7 mouse cellular contexts compared by ENCODE assay signal in genomic region chr8:83699566-83699965, GRCm38 (mm10). TPM values are rescaled to one million over a fixed set of nuclear protein-coding genes. Genes with fewer than 3 reads are reported as not detected.
A peak's percentile ranks its signal among the peaks of the same experiment; 100 is the strongest.
DNase-seq lines count a peak whose midpoint lies in the region; ATAC-seq and TF ChIP-seq lines count a peak whose summit lies in the region.

No protein-coding gene starts in this region.

- H3K27ac ChIP-seq in testis, adult 2 months (ENCODE audit: control insufficient read depth, insufficient read depth, low read depth, low read length) = peak overlapping the region; percentile 65; the same call in 1 of the 2 replicates
- peak overlapping the region; percentile 74 for H3K27ac ChIP-seq in embryonic facial prominence, embryonic 14.5 days (replicated peaks; ENCODE audit: low read depth, low read length)
- H3K27ac ChIP-seq in limb, embryonic 14.5 days (replicated peaks; ENCODE audit: low read depth, low read length) = peak overlapping the region; percentile 62; the same call in 1 of the 2 replicates
- H3K27ac ChIP-seq in olfactory bulb, adult 2 months (ENCODE audit: insufficient read depth, low read depth, low read length) = no peak overlapping the region

- H3K27me3 ChIP-seq in testis, adult 2 months (ENCODE audit: control insufficient read depth, insufficient read depth, low read length) = no peaks in the 10 kb centered on the region
- no peaks in the 10 kb centered on the region for H3K27me3 ChIP-seq in embryonic facial prominence, embryonic 14.5 days (replicated peaks; ENCODE audit: control insufficient read depth, insufficient read depth, low read length)
- no peaks in the 10 kb centered on the region for H3K27me3 ChIP-seq in limb, embryonic 14.5 days (ENCODE audit: control insufficient read depth, insufficient read depth, low read length)

- ATAC-seq in embryonic facial prominence, embryonic 14.5 days (ENCODE audit: low read depth) = no peak
- no peak for ATAC-seq in limb, embryonic 14.5 days (ENCODE audit: low FRiP score, low read depth)
- ATAC-seq in granulocyte monocyte progenitor cell, adult 5-6 weeks (replicated peaks; ENCODE audit: poor library complexity, severe bottlenecking) = no peak

- peak overlapping the region; percentile 87 for H3K9ac ChIP-seq in embryonic facial prominence, embryonic 14.5 days (ENCODE audit: low read depth, low read length)
- peak overlapping the region; percentile 88 for H3K9ac ChIP-seq in limb, embryonic 14.5 days (ENCODE audit: low read depth, low read length, severe bottlenecking)

- WGBS in embryonic facial prominence, embryonic 14.5 days = 13% methylated on average over 9 of the region's 9 CpGs
- 18% methylated on average over 9 of the region's 9 CpGs for WGBS in limb, embryonic 14.5 days
- 44% methylated on average over 9 of the region's 9 CpGs for WGBS in olfactory bulb, adult 2 months

- no peak for TF ChIP-seq POLR2A in testis, adult 2 months (IDR thresholded peaks at IDR 0.05; ENCODE audit: control insufficient read depth, low read depth, low read length)
- TF ChIP-seq POLR2A in limb, embryonic 14.5 days (IDR thresholded peaks at IDR 0.05; ENCODE audit: borderline replicate concordance, extremely low read depth, insufficient read depth, insufficient read length) = no peak
- no peak for TF ChIP-seq POLR2A in olfactory bulb, adult 2 months (IDR thresholded peaks at IDR 0.05; ENCODE audit: insufficient read depth, low read depth, low read length)

- intact Hi-C loops in left cerebral cortex, postnatal 36 days (cut with DNase I) = loop anchor here (5.0 kb wide), 1 partner anchor 37 kb away; no protein-coding TSS in a partner anchor

- H3K4me3 ChIP-seq in testis, adult 2 months (ENCODE audit: control insufficient read depth, low read depth, low read length) = peak overlapping the region; percentile 85
- H3K4me3 ChIP-seq in embryonic facial prominence, embryonic 14.5 days (ENCODE audit: low read depth, low read length) = peak overlapping the region; percentile 86
- peak overlapping the region; percentile 85 for H3K4me3 ChIP-seq in limb, embryonic 14.5 days (replicated peaks; ENCODE audit: low read length)
- H3K4me3 ChIP-seq in olfactory bulb, adult 2 months (ENCODE audit: insufficient read depth, low read depth, low read length) = peak overlapping the region; percentile 79

- H3K9me3 ChIP-seq in embryonic facial prominence, embryonic 14.5 days (ENCODE audit: control insufficient read depth, low read length) = no peaks in the 10 kb centered on the region
- no peaks in the 10 kb centered on the region for H3K9me3 ChIP-seq in limb, embryonic 14.5 days (ENCODE audit: control insufficient read depth, low read length)

- DNase-seq in testis, postnatal 14 days (ENCODE audit: low spot score) = no peak
- DNase-seq in embryonic facial prominence, embryonic 14.5 days (ENCODE audit: low spot score) = peak; percentile 47
- peak; percentile 22 for DNase-seq in limb, embryonic 14.5 days (ENCODE audit: low spot score)
- DNase-seq in left cerebral cortex, postnatal 36 days (ENCODE audit: low spot score in 2 of 2) = no peak

- peaks cover 16% of the 10 kb centered on the region for H3K4me1 ChIP-seq in testis, adult 2 months (ENCODE audit: control insufficient read depth, insufficient read depth, low read length)
- H3K4me1 ChIP-seq in embryonic facial prominence, embryonic 14.5 days (ENCODE audit: control insufficient read depth, insufficient read depth, low read length) = peaks cover 25% of the 10 kb centered on the region
- peaks cover 13% of the 10 kb centered on the region for H3K4me1 ChIP-seq in limb, embryonic 14.5 days (ENCODE audit: control insufficient read depth, insufficient read depth, low read length)
- H3K4me1 ChIP-seq in olfactory bulb, adult 2 months (ENCODE audit: control insufficient read depth, insufficient read depth, low read length) = peaks cover 24% of the 10 kb centered on the region

- no peaks in the 10 kb centered on the region for H3K36me3 ChIP-seq in testis, adult 2 months (ENCODE audit: control insufficient read depth, insufficient read depth, low read length)
- H3K36me3 ChIP-seq in embryonic facial prominence, embryonic 14.5 days (ENCODE audit: control insufficient read depth, insufficient read depth, low read length) = no peaks in the 10 kb centered on the region
- H3K36me3 ChIP-seq in limb, embryonic 14.5 days (ENCODE audit: control insufficient read depth, insufficient read depth, low read length) = no peaks in the 10 kb centered on the region

- TF ChIP-seq CTCF in testis, adult 2 months (IDR thresholded peaks at IDR 0.05; ENCODE audit: control insufficient read depth, insufficient read depth, insufficient replicate concordance, low read depth, low read length) = no peak
- no peak for TF ChIP-seq CTCF in olfactory bulb, adult 2 months (IDR thresholded peaks at IDR 0.05; ENCODE audit: insufficient read depth, low read depth, low read length)

- peak overlapping the region; percentile 97 for H3K4me2 ChIP-seq in embryonic facial prominence, embryonic 14.5 days (ENCODE audit: low read depth, low read length)
- peak overlapping the region; percentile 96 for H3K4me2 ChIP-seq in limb, embryonic 14.5 days (replicated peaks; ENCODE audit: low read depth, low read length, severe bottlenecking)

RNA-seq across cellular contexts. Expression of gene Pkn1, which starts 0.6 kb away (rescaled TPM):
- 13.3 and 16.6 TPM in 2 replicates for polyA plus RNA-seq in testis, adult 2 months (2012; rRNA removed)
- polyA plus RNA-seq in embryonic facial prominence, embryonic 14.5 days (2014; fragmentation: Nextera tagmentation; extraction: Ambion mirVana) = 26.1 and 30.4 TPM in 2 replicates
- polyA plus RNA-seq in limb, embryonic 14.5 days (2012; rRNA removed) = 46.9 and 47.4 TPM in 2 replicates
- 24.3 and 29.3 TPM in 2 replicates for polyA plus RNA-seq in limb, embryonic 14.5 days (2014; fragmentation: Nextera tagmentation; extraction: Ambion mirVana)
- not detected in 2 replicates for polyA plus RNA-seq in olfactory bulb, adult 2 months (2012; ENCODE audit: insufficient read depth, insufficient read length, low replicate concordance, missing spikeins)
- total RNA-seq in left cerebral cortex, postnatal 36 days (2021) = 10 to 100 TPM; 52.9 to 65.1 TPM
- total RNA-seq in granulocyte monocyte progenitor cell, adult 5-6 weeks (2014; fragmentation: Nextera tagmentation) = 40.0 and 66.0 TPM in 2 replicates
- 54.5 and 65.6 TPM in 2 replicates for total RNA-seq in granulocyte monocyte progenitor cell, adult 5-6 weeks (2017)

RNA-seq across cellular contexts. Expression of gene Ddx39, which starts 15.4 kb away (rescaled TPM):
- polyA plus RNA-seq in testis, adult 2 months (2012; rRNA removed) = 101 and 105 TPM in 2 replicates
- polyA plus RNA-seq in embryonic facial prominence, embryonic 14.5 days (2014; fragmentation: Nextera tagmentation; extraction: Ambion mirVana) = 106 and 131 TPM in 2 replicates
- 81.1 and 81.3 TPM in 2 replicates for polyA plus RNA-seq in limb, embryonic 14.5 days (2012; rRNA removed)
- 110 and 111 TPM in 2 replicates for polyA plus RNA-seq in limb, embryonic 14.5 days (2014; fragmentation: Nextera tagmentation; extraction: Ambion mirVana)
- not detected in 2 replicates for polyA plus RNA-seq in olfactory bulb, adult 2 months (2012; ENCODE audit: insufficient read depth, insufficient read length, low replicate concordance, missing spikeins)
- total RNA-seq in left cerebral cortex, postnatal 36 days (2021) = 10 to 100 TPM; 15.4 to 18.6 TPM
- 115 and 123 TPM in 2 replicates for total RNA-seq in granulocyte monocyte progenitor cell, adult 5-6 weeks (2014; fragmentation: Nextera tagmentation)
- total RNA-seq in granulocyte monocyte progenitor cell, adult 5-6 weeks (2017) = 123 and 124 TPM in 2 replicates

RNA-seq across cellular contexts. Expression of gene Ptger1, which starts 33.1 kb away (rescaled TPM):
- polyA plus RNA-seq in testis, adult 2 months (2012; rRNA removed) = 0.51 and 0.59 TPM in 2 replicates
- 1.0 and 1.2 TPM in 2 replicates for polyA plus RNA-seq in embryonic facial prominence, embryonic 14.5 days (2014; fragmentation: Nextera tagmentation; extraction: Ambion mirVana)
- 2.7 and 2.8 TPM in 2 replicates for polyA plus RNA-seq in limb, embryonic 14.5 days (2012; rRNA removed)
- polyA plus RNA-seq in limb, embryonic 14.5 days (2014; fragmentation: Nextera tagmentation; extraction: Ambion mirVana) = 0.40 and 0.83 TPM in 2 replicates
- polyA plus RNA-seq in olfactory bulb, adult 2 months (2012; ENCODE audit: insufficient read depth, insufficient read length, low replicate concordance, missing spikeins) = not detected in 2 replicates
- total RNA-seq in left cerebral cortex, postnatal 36 days (2021) = 1 to 10 TPM; 1.1 to 1.2 TPM
- total RNA-seq in granulocyte monocyte progenitor cell, adult 5-6 weeks (2014; fragmentation: Nextera tagmentation) = not detected in 2 replicates
- total RNA-seq in granulocyte monocyte progenitor cell, adult 5-6 weeks (2017) = 0.46 and 0.78 TPM in 2 replicates

RNA-seq across cellular contexts. Expression of gene Adgre5, which starts 41.6 kb away (rescaled TPM):
- polyA plus RNA-seq in testis, adult 2 months (2012; rRNA removed) = 6.1 and 13.1 TPM in 2 replicates
- 43.1 and 45.8 TPM in 2 replicates for polyA plus RNA-seq in embryonic facial prominence, embryonic 14.5 days (2014; fragmentation: Nextera tagmentation; extraction: Ambion mirVana)
- 70.1 and 76.9 TPM in 2 replicates for polyA plus RNA-seq in limb, embryonic 14.5 days (2012; rRNA removed)
- polyA plus RNA-seq in limb, embryonic 14.5 days (2014; fragmentation: Nextera tagmentation; extraction: Ambion mirVana) = 45.2 and 50.4 TPM in 2 replicates
- polyA plus RNA-seq in olfactory bulb, adult 2 months (2012; ENCODE audit: insufficient read depth, insufficient read length, low replicate concordance, missing spikeins) = not detected in 2 replicates
- total RNA-seq in left cerebral cortex, postnatal 36 days (2021) = 10 to 100 TPM in 1 of 2 experiments, 1 to 10 TPM in 1; 6.0 to 10.8 TPM
- total RNA-seq in granulocyte monocyte progenitor cell, adult 5-6 weeks (2014; fragmentation: Nextera tagmentation) = 21.4 and 25.7 TPM in 2 replicates
- 21.7 and 27.2 TPM in 2 replicates for total RNA-seq in granulocyte monocyte progenitor cell, adult 5-6 weeks (2017)

RNA-seq across cellular contexts. Expression of gene Gipc1, which starts 47.1 kb away (rescaled TPM):
- polyA plus RNA-seq in testis, adult 2 months (2012; rRNA removed) = 12.1 and 12.2 TPM in 2 replicates
- polyA plus RNA-seq in embryonic facial prominence, embryonic 14.5 days (2014; fragmentation: Nextera tagmentation; extraction: Ambion mirVana) = 107 and 131 TPM in 2 replicates
- polyA plus RNA-seq in limb, embryonic 14.5 days (2012; rRNA removed) = 100 and 102 TPM in 2 replicates
- polyA plus RNA-seq in limb, embryonic 14.5 days (2014; fragmentation: Nextera tagmentation; extraction: Ambion mirVana) = 134 and 138 TPM in 2 replicates
- polyA plus RNA-seq in olfactory bulb, adult 2 months (2012; ENCODE audit: insufficient read depth, insufficient read length, low replicate concordance, missing spikeins) = not detected in 2 replicates
- 100 to 1,000 TPM in 1 of 2 experiments, 10 to 100 TPM in 1; 89.8 to 105 TPM for total RNA-seq in left cerebral cortex, postnatal 36 days (2021)
- total RNA-seq in granulocyte monocyte progenitor cell, adult 5-6 weeks (2014; fragmentation: Nextera tagmentation) = 26.7 and 35.0 TPM in 2 replicates
- 19.0 and 19.3 TPM in 2 replicates for total RNA-seq in granulocyte monocyte progenitor cell, adult 5-6 weeks (2017)

Comparison
In these comparisons a context has a peak if more than half of its experiments do, and no peak if none do; other contexts are left out.
1. DNase-seq: peak in embryonic facial prominence, embryonic 14.5 days (single experiment) and limb, embryonic 14.5 days (single experiment); none in testis, postnatal 14 days (single experiment) and left cerebral cortex, postnatal 36 days (0 of 2).
2. Peak in every context shown above with its lines, with median percentiles within 50 percentile points of each other: H3K4me3 ChIP-seq.